Mouse (Mus musculus): ENCODE measurements at regions not wholly inside any gene's neighbourhood (a gene's known extent, or its start where the extent isn't known, plus 50 kb on each side); places are given as distances from the start of the nearest gene placed in this dataset.

- no peak for DNase-seq (ENCODE audit: low read depth)
Observed at GRCm38 (mm10) chr1:34739621-34740020, 103.2 kb downstream of the Fam168b start.

- DNase-seq (ENCODE audit: low read depth): no peak
Observed at GRCm38 (mm10) chr1:34740891-34741290, 102.0 kb downstream of the Fam168b start.

- DNase-seq (ENCODE audit: low read depth): no peak
Observed at GRCm38 (mm10) chr1:34742234-34742633, 100.6 kb downstream of the Fam168b start.

GRCm38 (mm10) chr1:34745881-34746280 is 97.0 kb downstream of the Fam168b start:
- no peak for DNase-seq (ENCODE audit: low read depth)

DNA sequence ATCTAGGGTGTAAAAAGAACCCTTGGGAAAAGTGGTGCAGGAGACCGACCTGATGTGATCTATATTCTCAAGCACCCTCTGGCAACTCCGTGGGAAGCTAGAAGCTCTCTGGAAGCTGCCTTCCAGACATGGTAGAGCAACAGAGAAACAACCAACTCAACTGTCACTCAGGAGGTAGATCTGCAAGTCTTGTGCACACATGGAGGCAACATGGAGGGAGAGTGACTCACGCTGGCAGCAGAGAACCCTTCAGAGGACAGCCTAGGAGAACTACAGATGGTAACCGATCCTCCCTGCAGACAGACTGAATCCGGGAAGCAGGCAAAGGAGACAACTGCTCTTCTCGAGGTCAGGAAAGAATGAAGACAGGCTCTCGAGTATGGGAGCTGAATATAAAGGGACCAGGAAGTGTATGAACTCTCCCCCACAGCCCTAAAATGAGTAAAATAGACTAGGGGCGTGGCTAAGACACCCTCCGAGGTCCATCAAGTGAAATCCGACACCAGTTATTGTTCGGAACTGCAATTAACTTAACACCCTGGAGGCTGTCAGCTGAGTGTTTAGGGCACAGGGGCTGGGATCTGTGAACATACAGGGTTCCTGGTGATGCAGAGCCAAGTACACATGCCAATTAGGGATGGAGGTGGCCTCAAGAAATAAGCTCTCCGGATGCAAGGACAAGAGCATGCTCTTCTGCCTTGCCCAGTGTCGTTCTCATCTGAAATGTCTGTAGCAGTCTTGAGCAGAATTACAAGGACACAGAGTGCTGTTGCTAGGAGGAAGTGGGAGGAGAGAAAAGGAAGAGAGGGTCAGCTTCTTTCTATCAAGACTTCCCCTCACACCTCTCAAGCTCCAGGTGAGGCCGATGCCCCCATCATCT is 93.5 kb downstream of the Fam168b start:
- DNase-seq (ENCODE audit: low read depth): no peak

GRCm38 (mm10) chr1:34750061-34751054 is 92.5 kb downstream of the Fam168b start:
- DNase-seq (ENCODE audit: low read depth): no peak

GRCm38 (mm10) chr1:34751128-34751527 is 91.7 kb downstream of the Fam168b start:
- no peak for DNase-seq (ENCODE audit: low read depth)

DNA sequence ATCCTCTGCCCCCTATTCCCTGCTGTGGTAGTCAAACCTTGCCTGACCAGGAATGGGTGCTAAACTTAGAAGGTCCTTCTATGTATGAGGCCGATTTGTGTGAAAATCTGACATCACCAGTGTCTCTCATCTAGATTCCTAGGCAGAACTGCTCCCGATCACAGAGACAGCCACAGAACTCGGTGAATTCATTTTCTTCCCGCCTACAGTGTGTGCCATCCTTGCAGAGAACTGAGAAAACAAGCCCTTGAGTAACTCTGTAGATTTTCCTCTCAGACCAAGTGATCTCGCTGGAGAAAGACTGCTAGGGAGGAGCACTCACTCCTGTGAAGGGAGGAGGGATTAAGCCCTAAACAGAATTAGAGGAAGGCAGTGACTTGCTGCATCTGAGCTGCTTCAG is 89.3 kb downstream of the Fam168b start:
- no peak for DNase-seq (ENCODE audit: low read depth)

DNA sequence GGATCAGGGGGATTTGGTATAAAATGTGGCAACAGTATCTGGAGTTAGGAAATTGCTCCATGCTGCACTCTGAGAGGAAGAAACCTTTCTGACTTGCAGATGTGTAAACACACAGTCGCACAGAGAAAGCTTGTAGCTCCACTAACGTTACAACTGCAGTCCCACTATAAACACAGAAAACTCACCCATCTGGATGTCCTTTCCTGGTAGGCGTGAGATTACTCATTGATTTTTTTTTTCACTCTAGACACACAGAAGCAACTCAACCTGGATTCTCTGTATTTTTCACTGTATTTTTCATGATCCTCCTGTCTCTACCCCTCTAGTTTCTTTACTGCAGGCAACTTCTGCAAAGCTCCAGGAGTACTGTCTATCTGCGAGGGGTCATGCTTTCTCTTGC is 82.3 kb downstream of the Fam168b start:
- no peak for DNase-seq (ENCODE audit: low read depth)

DNA sequence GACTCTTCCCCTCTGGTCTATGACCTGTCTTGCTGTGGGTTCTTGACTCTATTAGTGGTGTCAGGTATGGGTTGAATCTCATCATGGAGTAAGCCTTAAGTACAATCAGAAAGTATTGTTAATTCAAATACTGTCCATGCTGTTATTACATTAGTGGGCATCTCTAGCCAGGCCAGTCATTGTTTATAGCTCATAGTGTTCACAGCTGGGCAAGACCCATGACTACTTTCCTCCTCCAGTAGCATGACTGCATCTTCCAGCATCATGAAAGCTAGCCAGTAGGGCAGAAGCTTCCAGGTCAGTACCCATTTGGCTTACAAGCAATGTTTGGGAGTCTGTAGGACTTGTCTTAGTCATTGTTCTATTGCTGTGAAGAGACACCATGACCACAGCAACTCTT is 81.4 kb downstream of the Fam168b start:
- DNase-seq (ENCODE audit: low read depth): no peak

DNA sequence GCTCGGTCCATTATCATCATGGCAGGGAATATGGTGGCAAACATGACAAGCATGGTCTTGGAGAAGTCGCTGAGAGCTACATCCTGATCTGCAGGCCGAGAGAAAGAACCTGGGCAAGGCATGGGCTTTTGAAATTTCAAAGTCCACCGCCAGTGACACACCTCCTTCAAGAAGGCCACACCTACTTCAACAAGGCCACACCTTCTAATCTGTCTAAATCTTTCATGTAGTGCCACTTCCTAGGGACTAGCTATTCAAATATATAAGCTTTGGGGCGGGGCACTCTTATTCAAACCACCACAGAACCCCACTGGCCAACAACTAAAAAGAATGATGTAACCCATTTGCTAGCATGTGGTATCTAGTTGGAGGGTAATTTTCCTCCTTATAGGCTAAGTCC is 81.0 kb downstream of the Fam168b start:
- no peak for DNase-seq (ENCODE audit: low read depth)
